Mouse (Mus musculus): Measurements from ENCODE around the gene Tspan8.

- no peak for TF ChIP-seq CTCF (IDR thresholded peaks at IDR 0.05; ENCODE audit: extremely low read depth, insufficient read depth, low read length)
- no peak for TF ChIP-seq POLR2A (IDR thresholded peaks at IDR 0.05; ENCODE audit: extremely low read depth, insufficient read depth, low read length)
Measured at GRCm38 (mm10) chr10:115846930-115847329, 30.3 kb downstream of the Tspan8 start.
